Mouse (Mus musculus): ENCODE measurements around the gene Cald1. TPM values are rescaled to one million over a fixed set of nuclear protein-coding genes. Genes with fewer than 3 reads are reported as not detected.
A peak's percentile ranks its signal among the peaks of the same experiment; 100 is the strongest.

Gene Cald1
- polyA plus RNA-seq, 1 experiment from 2014 or later, result 301 TPM

DNA sequence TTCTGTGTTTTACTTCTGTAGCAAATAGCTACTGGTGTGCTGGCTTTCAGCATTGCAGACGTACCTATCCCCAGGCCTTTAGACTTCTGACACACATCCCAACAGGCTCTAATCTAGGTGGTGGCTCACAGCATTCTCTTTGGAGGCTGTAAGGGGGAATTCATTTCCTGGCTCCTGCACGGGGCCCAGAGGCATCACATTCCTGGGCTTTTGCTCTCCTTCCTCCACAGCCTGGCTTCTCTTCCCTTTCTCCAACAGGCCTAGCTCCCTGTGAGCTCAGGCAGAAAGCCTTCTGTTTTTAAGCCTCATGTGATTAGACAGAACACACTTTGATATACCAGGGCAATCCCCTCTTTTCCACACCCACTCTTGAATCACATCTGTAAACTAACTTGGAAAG lies 109.2 kb downstream of the Cald1 start:
- no peaks in the 10 kb centered on the region for H3K27me3 ChIP-seq (ENCODE audit: control insufficient read depth, insufficient read depth, low read length)
- no peak overlapping the region for H3K4me2 ChIP-seq (replicated peaks; ENCODE audit: low read depth)
- H3K4me3 ChIP-seq (ENCODE audit: low read depth, low read length), result no peak overlapping the region
- no peak for DNase-seq (ENCODE audit: low spot score)
- no peak for TF ChIP-seq CTCF (IDR thresholded peaks at IDR 0.05; ENCODE audit: low read depth)
- TF ChIP-seq EP300 (optimal IDR thresholded peaks at IDR 0.05), result no peak
- peak overlapping the region; percentile 31 for H3K27ac ChIP-seq (replicated peaks)
- peaks cover 5% of the 10 kb centered on the region; the same call in 1 of the 2 replicates for H3K9me3 ChIP-seq (ENCODE audit: control insufficient read depth, low read length)
- H3K36me3 ChIP-seq (ENCODE audit: control insufficient read depth, insufficient read depth, low read length), result no peaks in the 10 kb centered on the region
- ATAC-seq (ENCODE audit: low FRiP score, low TSS enrichment), result no peak
- no peak overlapping the region for H3K9ac ChIP-seq (ENCODE audit: low read length)
- peaks cover 12% of the 10 kb centered on the region for H3K4me1 ChIP-seq (replicated peaks; ENCODE audit: control insufficient read depth, insufficient read depth)
- 22% methylated on average over 2 of the region's 2 CpGs for WGBS

DNA sequence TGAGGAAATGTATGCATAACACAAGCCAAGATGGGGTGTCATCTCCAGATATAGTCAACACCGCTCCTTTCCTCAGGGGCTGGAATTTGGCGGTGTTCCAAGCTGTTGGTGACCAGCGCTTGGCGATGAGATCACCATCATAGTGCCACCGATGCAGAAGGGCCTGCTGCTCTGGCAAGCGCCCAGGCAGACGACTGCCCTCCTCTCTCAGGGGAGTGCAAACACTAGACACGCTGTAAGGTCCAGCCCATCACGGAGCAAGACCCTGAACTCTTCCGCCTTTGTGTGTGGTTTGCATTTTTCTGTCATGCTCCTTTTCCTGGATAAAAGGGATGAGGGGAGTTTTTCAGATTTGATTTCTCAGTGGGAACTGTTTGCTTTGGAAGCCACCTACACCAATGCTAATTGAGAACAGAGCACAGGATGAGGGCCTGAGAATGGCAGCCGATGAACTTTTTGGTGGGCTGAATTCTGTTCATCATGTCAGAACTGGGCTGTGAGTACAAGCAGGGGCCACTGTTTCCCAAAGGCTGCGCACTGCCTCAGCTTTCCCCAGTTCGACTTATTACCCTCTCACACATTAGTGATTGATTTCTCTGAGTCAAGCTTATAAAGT lies 110.5 kb downstream of the Cald1 start:
- Histone ChIP-seq H3K4me3 (ENCODE audit: low read depth, low read length) (peak overlapping the region; percentile 36), H3K36me3 (ENCODE audit: control insufficient read depth, insufficient read depth, low read length) (no peaks in the 10 kb centered on the region), H3K9ac (ENCODE audit: low read length) (no peak overlapping the region), H3K4me2 (replicated peaks; ENCODE audit: low read depth) (peak overlapping the region; percentile 47), H3K27ac (replicated peaks) (no peak overlapping the region), H3K27me3 (ENCODE audit: control insufficient read depth, insufficient read depth, low read length) (no peaks in the 10 kb centered on the region), H3K4me1 (replicated peaks; ENCODE audit: control insufficient read depth, insufficient read depth) (peaks cover 12% of the 10 kb centered on the region), H3K9me3 (ENCODE audit: control insufficient read depth, low read length) (peaks cover 4% of the 10 kb centered on the region; the same call in 1 of the 2 replicates)
- no peak for TF ChIP-seq CTCF (IDR thresholded peaks at IDR 0.05; ENCODE audit: low read depth)
- TF ChIP-seq EP300 (optimal IDR thresholded peaks at IDR 0.05), result no peak
- 18% methylated on average over 13 of the region's 13 CpGs for WGBS
- DNase-seq (ENCODE audit: low spot score) (peak; percentile 26), ATAC-seq (ENCODE audit: low FRiP score, low TSS enrichment) (0 out of 2 replicates have a peak, but pooled peaks have one; percentile 31)

DNA sequence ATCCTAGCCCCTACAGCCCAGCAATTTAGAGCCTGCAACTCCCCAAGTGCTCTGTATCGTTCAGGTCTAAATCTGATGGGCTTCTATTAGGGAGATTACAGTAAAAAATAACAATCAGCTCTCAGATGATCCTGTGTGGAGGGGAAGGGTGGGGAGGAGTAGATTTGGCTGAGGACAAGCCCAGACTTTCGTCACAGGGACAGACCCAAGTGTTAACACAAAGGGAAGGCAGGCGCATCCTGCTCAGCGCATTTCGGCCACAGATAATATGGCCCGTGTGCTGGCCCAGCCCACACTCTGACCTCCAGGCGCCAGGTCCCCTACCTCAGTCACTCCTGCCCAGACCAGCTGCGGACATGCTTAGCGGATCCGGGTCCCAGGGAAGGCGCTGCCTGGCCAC lies 111.0 kb downstream of the Cald1 start:
- TF ChIP-seq EP300 (optimal IDR thresholded peaks at IDR 0.05) (no peak), CTCF (IDR thresholded peaks at IDR 0.05; ENCODE audit: low read depth) (no peak)
- 17% methylated on average over 11 of the region's 11 CpGs for WGBS
- Histone ChIP-seq H3K4me1 (replicated peaks; ENCODE audit: control insufficient read depth, insufficient read depth) (peaks cover 12% of the 10 kb centered on the region), H3K9ac (ENCODE audit: low read length) (peak overlapping the region; percentile 28), H3K27ac (replicated peaks) (peak overlapping the region; percentile 59), H3K4me3 (ENCODE audit: low read depth, low read length) (peak overlapping the region; percentile 36), H3K9me3 (ENCODE audit: control insufficient read depth, low read length) (peaks cover 2% of the 10 kb centered on the region; the same call in 1 of the 2 replicates), H3K4me2 (replicated peaks; ENCODE audit: low read depth) (peak overlapping the region; percentile 47), H3K36me3 (ENCODE audit: control insufficient read depth, insufficient read depth, low read length) (no peaks in the 10 kb centered on the region), H3K27me3 (ENCODE audit: control insufficient read depth, insufficient read depth, low read length) (no peaks in the 10 kb centered on the region)
- peak; percentile 71 for ATAC-seq (ENCODE audit: low FRiP score, low TSS enrichment)
- peak; percentile 23 for DNase-seq (ENCODE audit: low spot score)

DNA sequence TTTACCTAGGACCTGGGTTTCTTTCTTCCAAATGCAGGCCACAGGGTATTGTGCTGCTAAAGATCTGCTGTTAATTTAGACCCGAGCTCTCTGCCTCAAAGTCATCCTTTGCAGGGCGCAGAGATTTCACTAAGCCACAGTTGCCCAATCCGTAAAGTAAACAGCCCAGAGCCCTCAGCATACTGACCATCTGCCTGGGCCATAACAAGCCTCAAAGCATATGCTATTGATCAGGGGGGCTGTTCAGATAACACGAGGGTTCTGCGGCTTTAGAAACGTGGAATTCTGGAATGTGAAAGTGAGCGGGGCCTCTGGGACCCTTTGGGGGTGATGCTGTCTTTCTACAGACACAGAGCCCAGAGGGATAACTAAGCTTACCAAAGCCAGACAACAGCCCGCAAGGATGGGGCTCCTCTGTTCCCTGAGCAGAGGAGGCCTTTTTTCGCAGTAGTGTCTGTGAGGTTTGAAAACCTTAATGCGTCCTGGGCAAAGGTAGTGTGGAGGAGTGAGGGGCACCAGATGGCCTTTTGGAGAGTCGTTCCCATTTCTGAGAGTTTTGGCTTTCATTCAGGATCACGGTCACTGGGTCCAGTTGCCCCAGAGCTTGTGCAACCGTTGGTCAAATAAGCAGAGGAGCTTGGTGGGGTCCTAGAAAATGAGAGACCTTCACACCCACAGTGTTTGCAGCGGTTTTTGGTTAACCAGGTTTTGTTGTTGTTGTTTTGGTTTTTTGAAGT lies 111.8 kb downstream of the Cald1 start:
- TF ChIP-seq EP300 (optimal IDR thresholded peaks at IDR 0.05), result no peak
- TF ChIP-seq CTCF (IDR thresholded peaks at IDR 0.05; ENCODE audit: low read depth), result no peak
- Histone ChIP-seq H3K4me3 (ENCODE audit: low read depth, low read length) (peak overlapping the region; percentile 36), H3K9me3 (ENCODE audit: control insufficient read depth, low read length) (no peaks in the 10 kb centered on the region), H3K27ac (replicated peaks) (0 out of 2 replicates have a peak overlapping the region, but pooled peaks have one; percentile 59), H3K4me2 (replicated peaks; ENCODE audit: low read depth) (peak overlapping the region; percentile 47), H3K27me3 (ENCODE audit: control insufficient read depth, insufficient read depth, low read length) (no peaks in the 10 kb centered on the region), H3K4me1 (replicated peaks; ENCODE audit: control insufficient read depth, insufficient read depth) (peaks cover 12% of the 10 kb centered on the region), H3K9ac (ENCODE audit: low read length) (peak overlapping the region; percentile 28), H3K36me3 (ENCODE audit: control insufficient read depth, insufficient read depth, low read length) (no peaks in the 10 kb centered on the region)
- ATAC-seq (ENCODE audit: low FRiP score, low TSS enrichment), result no peak
- WGBS, result 39% methylated on average over 14 of the region's 14 CpGs
- no peak for DNase-seq (ENCODE audit: low spot score)

DNA sequence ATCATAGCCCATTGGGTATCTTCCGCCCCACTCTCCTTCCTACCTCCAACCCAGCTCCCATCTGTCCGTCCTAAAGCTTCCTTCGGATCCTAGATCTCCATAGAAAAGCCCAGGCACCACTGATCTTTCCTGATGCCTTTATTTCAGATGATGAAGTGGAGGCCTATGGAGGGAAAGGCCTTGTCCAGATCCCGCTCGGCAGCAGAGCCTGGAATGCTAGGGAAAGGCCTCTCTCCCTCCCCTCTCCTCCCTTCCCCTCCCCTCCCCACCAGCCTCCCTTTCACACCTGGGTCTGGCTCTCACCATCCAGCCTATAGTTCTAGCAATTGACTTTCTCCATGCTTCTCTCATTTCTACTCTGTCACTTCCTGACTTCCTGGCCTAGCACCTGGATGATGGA lies 112.5 kb downstream of the Cald1 start:
- H3K27ac ChIP-seq (replicated peaks), result no peak overlapping the region
- no peak for ATAC-seq (ENCODE audit: low FRiP score, low TSS enrichment)
- DNase-seq (ENCODE audit: low spot score), result no peak
- no peaks in the 10 kb centered on the region for H3K27me3 ChIP-seq (ENCODE audit: control insufficient read depth, insufficient read depth, low read length)
- WGBS, result 67% methylated on average over 5 of the region's 5 CpGs
- no peak overlapping the region for H3K4me3 ChIP-seq (ENCODE audit: low read depth, low read length)
- H3K4me1 ChIP-seq (replicated peaks; ENCODE audit: control insufficient read depth, insufficient read depth), result peaks cover 12% of the 10 kb centered on the region
- H3K4me2 ChIP-seq (replicated peaks; ENCODE audit: low read depth), result peak overlapping the region; percentile 47
- no peak overlapping the region for H3K9ac ChIP-seq (ENCODE audit: low read length)
- H3K36me3 ChIP-seq (ENCODE audit: control insufficient read depth, insufficient read depth, low read length), result no peaks in the 10 kb centered on the region
- no peaks in the 10 kb centered on the region for H3K9me3 ChIP-seq (ENCODE audit: control insufficient read depth, low read length)
- TF ChIP-seq EP300 (optimal IDR thresholded peaks at IDR 0.05), result no peak
- TF ChIP-seq CTCF (IDR thresholded peaks at IDR 0.05; ENCODE audit: low read depth), result no peak

DNA sequence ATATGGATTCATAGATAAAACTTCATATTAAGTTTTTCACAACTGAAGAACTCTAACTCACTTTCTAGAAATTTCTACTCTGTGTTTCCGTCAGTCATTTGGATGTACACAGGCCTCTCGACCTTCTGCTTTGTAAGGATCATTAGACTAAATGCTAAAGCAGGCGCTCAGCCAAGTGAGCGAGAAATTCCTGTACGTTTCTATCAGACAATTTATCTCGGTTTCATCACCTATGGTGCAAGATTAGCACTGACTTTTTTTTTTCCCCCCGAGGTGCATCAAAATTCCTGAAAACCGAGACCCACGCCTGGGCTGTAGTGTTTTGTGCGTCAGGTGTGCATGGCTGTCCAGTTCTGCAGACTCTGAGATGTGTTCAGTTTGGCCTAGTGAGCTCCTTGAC lies 113.3 kb downstream of the Cald1 start:
- Histone ChIP-seq H3K9me3 (ENCODE audit: control insufficient read depth, low read length) (no peaks in the 10 kb centered on the region), H3K4me2 (replicated peaks; ENCODE audit: low read depth) (no peak overlapping the region), H3K27ac (replicated peaks) (no peak overlapping the region), H3K36me3 (ENCODE audit: control insufficient read depth, insufficient read depth, low read length) (no peaks in the 10 kb centered on the region), H3K4me1 (replicated peaks; ENCODE audit: control insufficient read depth, insufficient read depth) (peaks cover 12% of the 10 kb centered on the region), H3K27me3 (ENCODE audit: control insufficient read depth, insufficient read depth, low read length) (no peaks in the 10 kb centered on the region), H3K9ac (ENCODE audit: low read length) (no peak overlapping the region), H3K4me3 (ENCODE audit: low read depth, low read length) (no peak overlapping the region)
- WGBS, result 66% methylated on average over 10 of the region's 10 CpGs
- DNase-seq (ENCODE audit: low spot score) (no peak), ATAC-seq (ENCODE audit: low FRiP score, low TSS enrichment) (no peak)
- TF ChIP-seq EP300 (optimal IDR thresholded peaks at IDR 0.05) (no peak), CTCF (IDR thresholded peaks at IDR 0.05; ENCODE audit: low read depth) (no peak)
